Mouse (Mus musculus) liver, embryonic 14.5 days (tissue): Measurements from ENCODE around the gene Alg9. TPM values are rescaled to one million over a fixed set of nuclear protein-coding genes. Genes with fewer than 3 reads are reported as not detected.

Source experiments
- ATAC-seq: fragments of 200-750 bp; cut with Nextera tagmentation; 2 replicates; pipeline ENCODE4 v1.8.0; 2017; ENCODE audit warnings: moderate number of reproducible peaks, mild to moderate bottlenecking, moderate library complexity; ENCODE audit not compliant: insufficient read depth
- DNase-seq, 3 experiments: peaks; one replicate each; pipeline ENCODE4 v3.0.0-alpha.2; 2012 to 2013; ENCODE audit warnings: low read depth in 3 of 3, low spot score in 3 of 3
- H3K27ac ChIP-seq: fragments of 300-500 bp; sonication (generic); 2 replicates; pipeline ENCODE4 v1.5.1; 2014; ENCODE audit warnings: moderate library complexity, mild to moderate bottlenecking, control low read depth, inconsistent platforms
- H3K27me3 ChIP-seq: fragments of 300-500 bp; sonication (generic); 2 replicates; pipeline ENCODE4 v1.6.1; 2014; ENCODE audit warnings: mild to moderate bottlenecking, low read length, moderate library complexity; ENCODE audit not compliant: control insufficient read depth, insufficient read depth
- H3K36me3 ChIP-seq: fragments of 300-500 bp; sonication (generic); replicated peaks from 2 replicates; pipeline ENCODE4 v1.6.1; 2014; ENCODE audit warnings: low read depth; ENCODE audit not compliant: control insufficient read depth, insufficient read depth
- H3K4me1 ChIP-seq, 2 experiments: fragments of 200-500 bp in 1 of 2; fragments of 300-500 bp in 1 of 2; sonication (generic) in 1 of 2; replicated peaks; 2 replicates each; pipeline ENCODE4 v1.6.1; 2012 to 2014; ENCODE audit warnings: antibody characterized with exemption in 1 of 2, inconsistent platforms in 1 of 2, low read length in 1 of 2; ENCODE audit not compliant: control insufficient read depth in 2 of 2, insufficient read depth in 2 of 2
- H3K4me2 ChIP-seq: fragments of 300-500 bp; sonication (generic); 2 replicates; pipeline ENCODE4 v1.6.1; 2014; ENCODE audit warnings: low read depth, mild to moderate bottlenecking, control low read depth, moderate library complexity
- H3K4me3 ChIP-seq, 2 experiments: fragments of 200-500 bp in 1 of 2; fragments of 300-500 bp in 1 of 2; sonication (generic) in 1 of 2; 2 replicates each; pipeline ENCODE4 v1.5.1; 2012 to 2014; ENCODE audit warnings: low read depth in 2 of 2, low read length in 2 of 2, mild to moderate bottlenecking in 2 of 2, control low read depth in 1 of 2, inconsistent platforms in 1 of 2, moderate library complexity in 1 of 2; ENCODE audit not compliant: insufficient read depth in 1 of 2
- H3K9ac ChIP-seq: fragments of 300-500 bp; sonication (generic); replicated peaks from 2 replicates; pipeline ENCODE4 v1.6.1; 2014; ENCODE audit warnings: mild to moderate bottlenecking, control low read depth, moderate library complexity
- H3K9me3 ChIP-seq: fragments of 300-500 bp; sonication (generic); 2 replicates; pipeline ENCODE4 v1.6.1; 2016; ENCODE audit warnings: low read length, mixed read lengths; ENCODE audit not compliant: control insufficient read depth
- CTCF ChIP-seq: IDR thresholded peaks from 2 replicates; pipeline ENCODE4 v1.5.1; 2016; ENCODE audit warnings: antibody characterized with exemption, low read depth, control low read depth
- EP300 ChIP-seq: IDR thresholded peaks from 2 replicates; pipeline ENCODE4 v1.6.1; 2016; ENCODE audit warnings: antibody characterized with exemption, low read depth
- WGBS: fragments of 180-500 bp; shearing (Covaris S2); extraction: QIAGEN DNeasy Blood & Tissue Kit; methylation state at CpG from one replicate; pipeline ENCODE4 v1.1.7; 2014; ENCODE audit not compliant: insufficient replicate concordance; 5-methylcytosine and 5-hydroxymethylcytosine counted together
- polyA plus RNA-seq, 2 experiments: library from polyadenylated mRNA; depleted of rRNA in 1 of 2; stranded (reverse) in 1 of 2; unstranded in 1 of 2; fragments of >200 nt; fragmentation: Nextera tagmentation in 1 of 2; extraction: Ambion mirVana in 1 of 2; gene quantifications; 2 replicates each; pipeline versions ENCODE4 v1.2.1 to v1.2.3; 2012 to 2014

The Alg9 gene
- polyA plus RNA-seq, 2 experiments: 10.1 to 12.7 TPM

GRCm38 (mm10) chr9:50756711-50757110, 18.1 kb upstream of the Alg9 start:
- DNase-seq (no peak), ATAC-seq (no peak)
- 55% methylated on average over 5 of the region's 5 CpGs for WGBS
- Histone ChIP-seq H3K36me3 (no peaks in the 10 kb centered on the region), H3K4me3 (no peak overlapping the region), H3K4me2 (no peak overlapping the region), H3K27ac (no peak overlapping the region), H3K9ac (no peak overlapping the region), H3K27me3 (no peaks in the 10 kb centered on the region; the same call in 1 of the 2 replicates), H3K9me3 (no peaks in the 10 kb centered on the region), H3K4me1 (no peaks in the 10 kb centered on the region)
- no peak for TF ChIP-seq CTCF
- no peak for TF ChIP-seq EP300

DNA sequence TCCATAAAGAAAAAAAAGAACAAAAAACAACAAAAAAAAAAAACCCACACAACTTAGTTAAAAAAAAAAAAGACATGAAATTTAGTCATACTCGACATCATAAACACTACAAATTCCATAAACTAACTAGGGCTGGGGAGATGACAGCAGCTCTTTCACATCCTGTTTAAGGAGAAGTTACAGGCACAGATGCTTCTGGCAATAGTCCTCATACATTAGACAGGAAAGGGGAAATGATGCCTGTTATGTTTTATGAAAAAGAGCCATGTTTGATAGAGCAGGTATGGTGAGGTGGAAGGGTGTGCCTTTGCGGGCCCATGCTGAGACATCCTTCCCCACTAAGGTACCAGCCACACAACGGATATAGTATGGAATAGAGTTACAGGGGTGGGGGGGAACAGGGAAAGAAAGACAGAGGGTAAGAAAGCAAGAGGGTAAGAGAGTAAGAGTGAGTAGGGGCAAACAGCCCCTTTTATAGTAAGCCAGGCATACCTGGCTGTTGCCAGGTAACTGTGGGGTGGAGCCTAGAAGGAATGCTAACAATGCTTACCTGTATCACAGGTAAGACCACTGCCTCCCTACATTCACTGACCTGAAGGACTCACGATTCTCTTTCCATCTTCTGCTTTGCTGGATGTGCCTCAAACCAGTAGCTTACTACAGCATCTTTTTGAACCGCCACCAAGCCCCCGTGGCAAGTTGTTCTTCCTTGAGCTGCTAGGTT, 13.1 kb upstream of the Alg9 start:
- no peaks in the 10 kb centered on the region for H3K9me3 ChIP-seq
- TF ChIP-seq CTCF (no peak), EP300 (no peak)
- DNase-seq (no peak), ATAC-seq (no peak)
- 58% methylated on average over 6 of the region's 6 CpGs for WGBS
- no peaks in the 10 kb centered on the region for H3K4me1 ChIP-seq
- no peaks in the 10 kb centered on the region for H3K36me3 ChIP-seq
- H3K9ac ChIP-seq: no peak overlapping the region
- H3K4me2 ChIP-seq: no peak overlapping the region
- H3K27me3 ChIP-seq: no peaks in the 10 kb centered on the region; the same call in 1 of the 2 replicates
- no peak overlapping the region for H3K27ac ChIP-seq
- H3K4me3 ChIP-seq: no peak overlapping the region

DNA sequence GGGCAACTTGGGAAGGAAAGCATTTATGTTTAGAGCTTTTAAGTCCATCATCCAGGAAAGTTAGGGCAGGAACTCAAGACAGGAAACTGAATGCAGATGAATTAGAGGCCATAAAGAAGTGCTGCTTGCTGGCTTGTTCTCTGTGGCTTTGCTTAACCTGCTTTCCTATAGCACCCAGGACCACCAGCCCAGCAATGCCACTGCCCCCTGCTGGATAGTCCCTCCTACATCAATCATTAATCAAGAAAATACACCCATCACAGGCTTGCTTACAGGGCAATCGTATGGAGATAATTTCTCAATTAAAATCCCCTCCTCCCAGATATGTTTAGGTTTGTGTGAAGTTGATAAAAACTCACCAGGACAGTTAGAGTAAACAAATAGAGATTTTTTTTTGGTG, 11.5 kb upstream of the Alg9 start:
- H3K9me3 ChIP-seq: no peaks in the 10 kb centered on the region
- H3K4me2 ChIP-seq: no peak overlapping the region
- TF ChIP-seq EP300: no peak
- TF ChIP-seq CTCF: peak; percentile 61
- 65% methylated on average over 1 of the region's 1 CpGs for WGBS
- no peak overlapping the region for H3K9ac ChIP-seq
- no peak overlapping the region for H3K4me3 ChIP-seq
- ATAC-seq (no peak), DNase-seq (no peak)
- no peak overlapping the region for H3K27ac ChIP-seq
- H3K27me3 ChIP-seq: no peaks in the 10 kb centered on the region; the same call in 1 of the 2 replicates
- H3K4me1 ChIP-seq: peaks cover 3 to 5% of the 10 kb centered on the region in 2 experiments; a peak in 3 of 4 replicates
- H3K36me3 ChIP-seq: no peaks in the 10 kb centered on the region

GRCm38 (mm10) chr9:50767531-50768106, 7.2 kb upstream of the Alg9 start:
- peaks cover 15% of the 10 kb centered on the region in 2 experiments for H3K4me1 ChIP-seq
- 4% methylated on average over 17 of the region's 17 CpGs for WGBS
- H3K9me3 ChIP-seq: no peaks in the 10 kb centered on the region
- H3K36me3 ChIP-seq: peaks cover 6% of the 10 kb centered on the region
- no peak for TF ChIP-seq CTCF
- TF ChIP-seq EP300: no peak
- no peaks in the 10 kb centered on the region for H3K27me3 ChIP-seq
- ATAC-seq (peak; percentile 19), DNase-seq (no peak)
- H3K9ac ChIP-seq: peak overlapping the region; percentile 78
- peak overlapping the region; percentile 92 for H3K4me2 ChIP-seq
- H3K27ac ChIP-seq: peak overlapping the region; percentile 74
- peak overlapping the region; percentile 63 to 88 for H3K4me3 ChIP-seq
